Mouse (Mus musculus): ENCODE results near the gene Ank3. TPM values are rescaled to one million over a fixed set of nuclear protein-coding genes. Genes with fewer than 3 reads are reported as not detected.

The Ank3 gene
- total and polyA plus RNA-seq, 3 experiments, result 3.2 to 6.7 TPM; not detected in 1

DNA sequence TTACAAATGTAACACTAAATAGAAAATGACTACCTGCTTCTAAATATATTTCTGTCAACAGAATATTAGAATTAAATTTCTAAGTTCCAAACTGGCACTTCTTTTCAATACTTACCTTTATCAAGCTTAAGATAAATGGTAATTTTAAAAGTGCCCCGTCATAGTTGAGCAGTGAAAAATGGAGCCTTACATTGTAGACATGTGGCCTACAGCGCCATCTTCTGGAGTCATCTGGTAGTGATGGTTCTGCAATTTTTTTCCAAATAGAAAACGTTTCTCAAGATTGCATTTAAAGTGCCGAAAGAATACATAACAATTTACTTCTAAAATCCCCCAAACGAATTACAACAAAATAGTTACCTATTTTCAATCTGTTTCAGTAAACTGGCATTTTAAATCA, 566.0 kb downstream of the Ank3 start (continued):
- peak; percentile 44; the same call in 1 of the 2 replicates for TF ChIP-seq GATA1 (IDR thresholded peaks at IDR 0.05; ENCODE audit: low read depth, low read length)
- TF ChIP-seq USF2 (IDR thresholded peaks at IDR 0.05; ENCODE audit: borderline replicate concordance in 1 of 2, insufficient read depth in 1 of 2, low read depth in 1 of 2, low read length in 2 of 2), result no peak

DNA sequence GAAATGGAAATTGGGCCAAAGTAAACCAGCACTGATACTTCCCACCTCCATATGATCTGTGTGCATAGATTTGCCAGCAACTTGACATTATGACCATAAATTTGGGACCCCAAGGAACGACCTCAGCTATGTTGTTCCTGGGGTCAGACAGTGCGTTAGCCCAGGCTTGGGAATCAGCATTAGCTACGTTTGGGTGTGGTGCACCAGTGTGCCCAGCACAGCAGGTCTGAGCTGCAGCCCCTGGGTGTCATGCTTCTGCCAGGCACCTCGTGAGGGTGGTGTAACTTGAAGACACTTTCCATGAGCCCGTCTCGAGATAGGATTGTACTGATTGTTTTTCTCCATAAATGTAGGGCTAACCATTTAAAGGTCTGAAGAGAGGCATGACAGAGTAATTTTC, 566.5 kb downstream of the Ank3 start:
- Histone ChIP-seq H3K27me3 (ENCODE audit: control insufficient read depth in 1 of 2, insufficient read depth in 2 of 2, low read length in 2 of 2) (no peaks in the 10 kb centered on the region), H3K9ac (ENCODE audit: control insufficient read depth, low read depth, low read length, poor library complexity, severe bottlenecking) (no peak overlapping the region), H3K36me3 (ENCODE audit: control insufficient read depth in 1 of 2, insufficient read depth in 2 of 2, low read length in 2 of 2) (peaks cover 0 to 3% of the 10 kb centered on the region in 2 experiments; a peak in 1 of 4 replicates), H3K9me3 (replicated peaks; ENCODE audit: insufficient read depth, low read length) (no peaks in the 10 kb centered on the region), H3K4me1 (ENCODE audit: control insufficient read depth in 1 of 2, insufficient read depth in 2 of 2, low read length in 2 of 2) (peaks cover 0 to 4% of the 10 kb centered on the region in 2 experiments; a peak in 2 of 4 replicates), H3K4me3 (ENCODE audit: control insufficient read depth in 1 of 2, insufficient read depth in 1 of 2, low read depth in 2 of 2, low read length in 2 of 2) (no peak overlapping the region), H3K79me2 (ENCODE audit: control insufficient read depth, insufficient read depth, low read length, poor library complexity) (no peaks in the 10 kb centered on the region), H3K27ac (ENCODE audit: control insufficient read depth, low read depth, low read length) (no peak overlapping the region)
- no peak for DNase-seq (ENCODE audit: low read depth, low spot score)
- no peak for TF ChIP-seq RAD21 (IDR thresholded peaks at IDR 0.05; ENCODE audit: low read depth, low read length)
- TF ChIP-seq ZC3H11A (IDR thresholded peaks at IDR 0.05; ENCODE audit: low read depth, low read length), result no peak
- no peak for TF ChIP-seq TBP (IDR thresholded peaks at IDR 0.05; ENCODE audit: low read depth, low read length)
- TF ChIP-seq POLR2A (IDR thresholded peaks at IDR 0.05; ENCODE audit: control insufficient read depth in 1 of 2, insufficient read depth in 1 of 2, low read depth in 1 of 2, low read length in 2 of 2, poor library complexity in 1 of 2), result no peak
- no peak for TF ChIP-seq MAFK (IDR thresholded peaks at IDR 0.05; ENCODE audit: borderline replicate concordance, low read depth, low read length)
- no peak for TF ChIP-seq ELF1 (IDR thresholded peaks at IDR 0.05; ENCODE audit: low read depth, low read length)
- TF ChIP-seq POLR2AphosphoS5 (IDR thresholded peaks at IDR 0.05; ENCODE audit: borderline replicate concordance, low read depth, low read length), result no peak
- no peak for TF ChIP-seq MAZ (IDR thresholded peaks at IDR 0.05; ENCODE audit: low read depth, low read length)
- no peak for TF ChIP-seq ETS1 (IDR thresholded peaks at IDR 0.05; ENCODE audit: low read depth, low read length)
- TF ChIP-seq RCOR1 (IDR thresholded peaks at IDR 0.05; ENCODE audit: low read depth, low read length), result no peak
- TF ChIP-seq MXI1 (IDR thresholded peaks at IDR 0.05; ENCODE audit: low read depth, low read length), result no peak
- TF ChIP-seq CHD2 (IDR thresholded peaks at IDR 0.05; ENCODE audit: low read length), result no peak
- TF ChIP-seq E2F4 (IDR thresholded peaks at IDR 0.05; ENCODE audit: borderline replicate concordance, low read depth, low read length), result no peak
- TF ChIP-seq TAL1 (IDR thresholded peaks at IDR 0.05; ENCODE audit: low read length), result no peak
- TF ChIP-seq NELFE (IDR thresholded peaks at IDR 0.05; ENCODE audit: low read depth, low read length), result no peak
- no peak for TF ChIP-seq USF2 (IDR thresholded peaks at IDR 0.05; ENCODE audit: borderline replicate concordance in 1 of 2, insufficient read depth in 1 of 2, low read depth in 1 of 2, low read length in 2 of 2)

DNA sequence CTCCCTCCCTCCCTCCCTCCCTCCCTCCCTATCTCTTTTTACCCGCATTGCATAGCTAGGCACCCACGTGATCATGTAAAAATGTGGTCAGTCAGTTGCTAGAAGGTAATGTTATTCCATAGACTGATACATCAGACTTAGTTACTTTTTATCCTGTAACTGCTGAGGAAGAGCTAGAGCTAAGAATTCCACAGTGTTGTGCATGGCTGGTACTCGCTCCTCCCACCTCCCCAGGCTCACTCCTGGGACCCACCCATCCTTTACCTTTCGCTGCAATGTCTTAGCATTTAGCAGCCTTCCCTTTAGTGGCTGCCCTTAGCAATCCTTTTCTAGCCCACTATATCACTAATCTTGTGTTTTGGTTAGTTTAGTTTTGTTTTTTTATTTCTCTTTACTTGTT, 569.4 kb downstream of the Ank3 start:
- TF ChIP-seq RCOR1 (IDR thresholded peaks at IDR 0.05; ENCODE audit: low read depth, low read length) (no peak), USF1 (IDR thresholded peaks at IDR 0.05; ENCODE audit: low read depth, low read length) (peak; percentile 61; the same call in 1 of the 2 replicates)
- Histone ChIP-seq H3K27ac (ENCODE audit: control insufficient read depth, low read depth, low read length) (no peak overlapping the region), H3K79me2 (ENCODE audit: control insufficient read depth, insufficient read depth, low read length, poor library complexity) (no peaks in the 10 kb centered on the region)

More for the DNA sequence above, 569.4 kb downstream of the Ank3 start:
- peaks cover 0 to 3% of the 10 kb centered on the region in 2 experiments; a peak in 1 of 4 replicates for H3K36me3 ChIP-seq (ENCODE audit: control insufficient read depth in 1 of 2, insufficient read depth in 2 of 2, low read length in 2 of 2)
- no peak overlapping the region for H3K9ac ChIP-seq (ENCODE audit: control insufficient read depth, low read depth, low read length, poor library complexity, severe bottlenecking)
- DNase-seq (ENCODE audit: low read depth, low spot score), result no peak
- peaks cover 0 to 4% of the 10 kb centered on the region in 2 experiments; a peak in 2 of 4 replicates for H3K4me1 ChIP-seq (ENCODE audit: control insufficient read depth in 1 of 2, insufficient read depth in 2 of 2, low read length in 2 of 2)
- no peak overlapping the region for H3K4me3 ChIP-seq (ENCODE audit: control insufficient read depth in 1 of 2, insufficient read depth in 1 of 2, low read depth in 2 of 2, low read length in 2 of 2)
- no peaks in the 10 kb centered on the region for H3K27me3 ChIP-seq (ENCODE audit: control insufficient read depth in 1 of 2, insufficient read depth in 2 of 2, low read length in 2 of 2)
- no peaks in the 10 kb centered on the region for H3K9me3 ChIP-seq (replicated peaks; ENCODE audit: insufficient read depth, low read length)

Data from MEL (cell line).